Mouse (Mus musculus) liver, adult (tissue): ENCODE measurements around the gene Cdc16.

Source experiments
- GATA4 ChIP-seq: IDR thresholded peaks from 2 replicates; pipeline ENCODE4 v1.6.1; 2014; ENCODE audit warnings: mild to moderate bottlenecking, low read length; ENCODE audit not compliant: insufficient replicate concordance

Gene Cdc16

DNA sequence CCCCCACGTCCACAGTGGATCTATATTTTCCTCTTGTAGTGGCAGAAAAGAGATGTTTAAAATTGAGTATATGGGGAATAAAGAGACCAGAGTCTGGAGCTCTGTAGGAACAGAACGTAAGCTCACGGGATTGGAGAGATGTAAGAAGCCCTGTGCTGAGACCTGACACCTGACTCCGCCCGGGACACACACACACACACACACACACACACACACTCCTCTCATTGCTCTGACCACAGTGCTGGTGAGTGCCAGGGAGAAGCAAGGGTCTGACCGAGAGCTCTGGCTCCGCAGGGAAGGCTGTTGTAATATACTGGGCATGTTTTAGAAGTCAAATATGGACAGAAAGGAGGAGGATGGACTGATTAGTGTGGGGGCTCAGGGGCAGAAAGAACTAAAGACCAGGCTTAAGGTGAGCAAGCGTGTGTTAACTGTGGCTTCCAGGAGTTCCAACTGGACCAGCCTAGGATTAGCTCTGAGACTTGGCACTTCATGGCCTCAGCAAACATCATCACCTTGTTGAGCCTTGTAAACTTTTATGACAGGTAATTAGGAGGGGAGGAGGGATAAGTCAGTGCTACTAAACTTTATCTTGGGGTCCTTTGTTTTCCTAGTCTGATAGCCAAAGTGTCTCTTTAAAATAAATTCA lies 35.7 kb downstream of the Cdc16 start:
- TF ChIP-seq GATA4 = no peak

DNA sequence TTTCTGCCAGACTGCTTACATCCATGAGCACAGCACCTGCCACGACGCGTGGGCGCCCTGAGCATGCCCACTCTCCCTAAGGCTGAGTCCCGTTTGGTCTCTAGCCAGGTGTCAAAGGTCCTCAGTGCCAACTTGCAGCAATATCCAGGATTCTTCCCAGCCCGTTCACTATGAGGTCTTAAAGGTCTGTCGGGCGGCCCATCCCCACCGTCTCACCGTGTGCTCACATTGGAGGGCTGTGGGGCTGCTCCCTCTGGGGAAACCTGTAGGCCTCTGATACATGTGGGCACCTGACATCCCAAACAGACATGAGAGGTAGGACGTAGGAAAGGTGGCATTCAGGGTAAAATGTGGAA lies 36.2 kb downstream of the Cdc16 start:
- TF ChIP-seq GATA4 = no peak

DNA sequence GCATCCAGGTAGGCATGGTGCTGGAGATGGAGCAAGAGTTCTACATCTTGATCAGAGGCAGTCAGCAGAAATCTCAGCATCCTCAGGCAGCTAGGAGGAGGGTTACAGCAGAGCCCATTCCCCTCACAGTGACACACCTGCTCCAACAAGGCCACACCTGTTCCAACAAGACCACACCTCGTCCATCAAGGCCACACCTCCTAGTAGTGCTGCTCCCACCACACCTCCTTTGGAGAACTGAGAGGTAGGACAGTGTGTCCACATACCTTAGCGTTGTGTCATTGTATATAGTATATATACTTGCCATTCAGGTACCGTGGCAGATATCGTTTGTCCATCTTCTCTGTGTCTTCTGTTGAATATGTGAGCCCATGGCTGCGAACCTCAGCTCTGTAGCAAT lies 40.2 kb downstream of the Cdc16 start:
- TF ChIP-seq GATA4 = no peak

DNA sequence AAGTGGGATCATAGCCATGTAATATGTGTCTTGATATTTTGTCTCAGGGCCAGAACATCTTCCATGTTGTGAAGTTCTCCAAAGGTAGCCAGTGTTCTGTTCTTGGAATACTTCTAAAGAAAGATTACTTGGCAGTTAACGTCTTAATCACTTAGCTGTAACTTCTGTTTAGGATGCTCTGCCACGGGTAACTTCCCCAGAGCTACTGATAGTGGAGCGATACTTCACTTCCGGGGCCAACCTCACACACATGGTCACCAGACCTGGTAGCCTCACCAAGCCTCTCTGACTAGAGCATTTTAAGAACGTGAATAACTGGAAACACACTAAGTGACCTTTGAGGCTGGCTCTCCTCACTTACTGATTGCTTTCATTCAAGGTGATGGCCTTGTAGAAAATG lies 42.1 kb downstream of the Cdc16 start:
- no peak for TF ChIP-seq GATA4

DNA sequence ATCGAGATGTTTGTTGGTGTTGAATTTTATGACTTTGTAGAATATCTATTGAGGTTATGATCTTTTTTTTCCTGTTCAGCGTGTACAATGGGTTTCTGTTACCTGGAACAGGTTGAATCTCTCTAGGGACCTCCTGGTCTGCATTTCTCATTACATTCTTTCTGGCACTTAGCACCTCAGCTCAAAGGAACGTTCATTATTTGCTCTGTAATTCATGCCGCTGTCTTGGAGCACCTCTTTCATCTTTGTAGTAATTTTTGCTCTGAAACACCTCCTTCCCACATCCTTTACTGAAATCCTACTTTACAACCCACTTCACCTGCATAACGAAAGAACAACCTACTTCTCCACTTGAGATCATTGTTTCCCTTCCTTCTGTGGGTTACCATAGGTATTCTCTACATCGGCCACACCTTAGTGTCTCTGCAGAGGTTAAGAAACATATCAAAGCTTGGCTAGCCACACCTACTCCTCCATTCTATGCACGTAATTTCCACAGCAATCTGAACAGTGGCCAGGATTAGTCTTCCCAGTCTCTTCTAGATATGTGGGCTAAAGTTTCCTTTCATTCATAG lies 71.2 kb downstream of the Cdc16 start:
- no peak for TF ChIP-seq GATA4
